Mouse (Mus musculus): ENCODE measurements around the gene Cavin1.
"Not testable (repeated sequence)": the region's sequence is repeated elsewhere in the genome, so short reads cannot be mapped to it uniquely, and the experiment has no call there.

Gene Cavin1

DNA sequence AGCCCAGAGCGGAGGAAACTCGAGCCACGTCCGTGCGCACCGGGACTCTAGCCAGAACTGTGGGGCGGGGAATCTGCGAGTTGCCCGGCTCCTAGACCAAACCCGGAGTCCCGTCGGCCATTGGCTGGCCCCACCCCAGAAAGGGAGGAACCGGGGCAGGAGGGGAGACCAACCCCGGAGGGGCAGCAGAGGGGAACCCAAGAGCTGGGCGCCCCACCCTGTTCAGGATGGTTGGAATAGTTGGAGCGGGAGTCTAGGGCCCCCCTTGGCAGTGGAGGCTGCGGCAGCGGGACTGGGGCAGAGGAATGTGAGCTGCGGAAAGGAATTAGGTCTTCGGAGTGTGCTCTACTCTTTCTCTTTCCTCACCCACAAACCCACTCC is at the start of gene Cavin1:
Gene Cavin1 (minus strand): TSS at position 331 of the 381 bp plus-strand sequence.
- peak; percentile 52 to 63 for DNase-seq

DNA sequence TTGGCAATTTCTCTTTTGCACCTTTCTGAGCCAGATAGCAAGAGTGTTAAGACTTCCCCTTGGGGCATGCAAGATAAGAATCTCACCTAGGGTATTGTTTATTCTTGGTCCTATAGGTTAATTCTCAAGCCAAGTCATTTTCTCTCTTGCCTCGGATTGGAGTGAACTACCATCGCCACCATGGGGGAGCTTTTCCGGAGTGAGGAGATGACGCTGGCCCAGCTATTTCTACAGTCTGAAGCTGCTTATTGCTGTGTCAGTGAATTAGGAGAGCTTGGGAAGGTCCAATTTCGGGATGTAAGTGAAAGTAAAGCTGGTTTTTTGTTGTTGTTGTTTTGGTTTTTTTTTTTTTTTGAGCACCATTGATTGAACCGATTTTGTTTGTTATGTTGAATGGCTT is 41.0 kb upstream of the Cavin1 start:
- DNase-seq, result peak; percentile 33

- peak in 1 of 2 experiments; percentile 40 for DNase-seq
These were observed 39.4 kb upstream of the Cavin1 start for GRCm38 (mm10) chr11:101009888-101010784.

- peak; percentile 98 for DNase-seq
These were observed 38.6 kb upstream of the Cavin1 start, which contains the start of gene Atp6v0a1 for GRCm38 (mm10) chr11:101009046-101009887. Gene Atp6v0a1, plus strand, starts transcription at chr11:101009452.

- no peak for DNase-seq
These were observed 37.7 kb upstream of the Cavin1 start for GRCm38 (mm10) chr11:101008206-101009045.

GRCm38 (mm10) chr11:101003025-101003685 is 32.5 kb upstream of the Cavin1 start:
- no peak for DNase-seq

DNA sequence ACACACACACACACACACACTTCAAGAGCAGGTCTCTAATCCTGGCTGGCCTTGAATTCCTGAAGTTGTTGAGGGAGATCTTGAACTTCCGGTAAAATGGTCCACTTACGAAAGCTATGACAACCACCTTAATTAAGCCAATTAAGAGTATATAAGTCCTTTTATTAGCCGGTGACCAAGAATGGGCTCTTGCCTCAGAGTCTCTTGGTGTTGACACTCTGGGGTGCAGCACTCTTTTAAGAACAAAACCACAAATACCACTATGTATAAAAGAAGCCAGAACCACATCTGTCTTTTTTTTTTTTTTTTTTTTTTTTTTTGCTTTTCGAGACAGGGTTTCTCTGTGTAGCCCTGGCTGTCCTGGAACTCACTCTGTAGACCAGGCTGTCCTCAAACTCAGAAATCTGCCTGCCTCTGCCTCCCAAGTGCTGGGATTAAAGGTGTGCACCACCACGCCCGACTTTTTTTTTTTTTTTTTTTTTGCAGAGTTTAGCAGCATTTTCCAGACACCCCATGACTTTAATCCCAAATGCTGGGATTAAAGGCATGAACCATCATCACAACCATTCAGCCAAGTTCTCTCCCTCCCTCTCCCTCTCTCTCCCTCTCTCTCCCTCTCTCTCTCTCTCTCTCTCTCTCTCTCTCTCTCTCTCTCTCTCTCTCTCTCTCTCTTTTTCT is 31.3 kb upstream of the Cavin1 start:
- DNase-seq, result not testable (repeated sequence)

DNA sequence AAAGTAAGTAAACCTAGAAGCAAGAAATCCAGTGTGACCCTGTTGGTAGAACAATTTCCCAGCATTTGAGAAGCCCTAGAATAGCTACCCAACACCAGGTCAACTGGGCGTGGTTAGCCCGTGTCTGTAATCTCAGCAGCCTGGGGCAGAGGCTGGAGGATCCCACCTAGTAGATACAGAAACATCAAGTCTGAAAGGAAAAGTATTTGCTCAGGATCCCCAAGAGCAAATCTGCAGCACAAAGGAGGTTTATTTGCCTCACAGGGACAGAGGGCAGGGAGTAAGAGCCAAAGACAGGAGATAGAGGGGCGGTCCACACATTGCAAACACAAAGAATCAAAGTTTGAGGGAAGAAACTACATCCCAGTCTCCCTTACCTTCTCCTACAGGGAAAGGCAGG is 28.6 kb upstream of the Cavin1 start:
- DNase-seq, result no peak

DNA sequence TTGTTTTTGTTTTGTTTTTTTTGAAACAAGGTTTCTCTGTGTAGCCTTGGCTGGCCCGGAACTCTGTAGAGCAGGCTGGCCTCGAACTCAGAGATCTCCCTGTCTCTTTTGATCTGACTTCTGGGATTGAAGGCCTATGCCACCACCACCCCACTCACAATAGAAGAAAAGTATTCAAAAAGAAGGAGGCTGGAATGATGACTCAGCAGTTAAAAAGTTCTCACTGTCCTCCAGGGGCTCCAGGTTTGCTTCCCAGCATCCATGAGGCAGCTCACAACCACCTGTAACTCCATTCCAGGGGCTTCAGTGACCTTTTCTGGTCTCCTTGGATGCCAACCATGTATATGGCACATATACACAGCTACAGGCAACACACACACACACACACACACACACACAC is 28.1 kb upstream of the Cavin1 start:
- DNase-seq, result no peak

GRCm38 (mm10) chr11:100996501-100996900 is 25.8 kb upstream of the Cavin1 start:
- no peak for DNase-seq

DNA sequence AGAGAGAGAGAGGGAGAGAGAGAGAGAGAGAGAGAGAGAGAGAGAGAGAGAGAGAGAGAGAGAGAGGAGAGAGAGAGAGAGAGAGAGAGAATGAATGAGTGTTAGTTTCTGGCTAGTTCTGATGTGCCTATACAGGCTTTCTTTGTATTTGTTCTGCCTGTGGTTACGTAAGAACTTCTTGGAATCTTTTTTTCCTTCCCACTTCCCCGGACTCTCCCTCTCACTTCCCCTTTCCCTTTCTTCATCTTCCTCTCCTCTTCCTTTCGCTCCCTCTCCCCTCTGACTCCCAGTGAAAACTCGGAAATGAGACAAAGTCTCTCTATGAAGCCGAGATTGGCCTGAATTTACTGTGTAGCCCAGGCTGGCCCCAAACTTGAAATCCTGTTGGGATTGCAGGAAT is 24.0 kb upstream of the Cavin1 start:
- DNase-seq, result no peak

GRCm38 (mm10) chr11:100994233-100994632 is 23.5 kb upstream of the Cavin1 start:
- DNase-seq, result no peak

- DNase-seq, result no peak
These were observed 22.8 kb upstream of the Cavin1 start for GRCm38 (mm10) chr11:100993437-100993836.

DNA sequence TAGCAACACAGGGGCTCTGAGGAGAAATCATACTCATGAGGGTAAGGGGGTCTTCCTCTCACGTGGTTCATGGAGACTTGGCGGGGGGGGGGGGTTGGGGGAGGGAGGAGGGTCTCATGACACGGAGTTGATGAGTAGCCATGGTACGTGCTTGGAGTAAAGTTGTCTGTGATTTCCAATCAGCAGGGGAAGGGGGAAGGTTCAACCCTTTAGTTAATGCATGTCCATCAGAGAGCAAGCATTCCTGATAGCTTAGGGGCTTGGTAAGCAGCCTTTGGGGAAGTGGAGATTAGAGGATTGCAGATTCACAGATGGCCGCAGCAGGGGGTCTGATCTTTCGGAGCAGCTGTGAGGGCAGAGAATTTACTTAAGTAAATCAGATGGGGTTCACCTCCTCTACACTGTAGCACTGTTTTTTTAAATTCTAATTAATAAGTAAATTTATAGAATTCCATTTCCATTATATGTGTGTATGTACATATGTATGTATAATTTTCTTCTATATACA is 20.4 kb upstream of the Cavin1 start:
- peak in 1 of 2 experiments; percentile 32 for DNase-seq

GRCm38 (mm10) chr11:100989666-100990065 is 19.0 kb upstream of the Cavin1 start:
- DNase-seq, result no peak

DNA sequence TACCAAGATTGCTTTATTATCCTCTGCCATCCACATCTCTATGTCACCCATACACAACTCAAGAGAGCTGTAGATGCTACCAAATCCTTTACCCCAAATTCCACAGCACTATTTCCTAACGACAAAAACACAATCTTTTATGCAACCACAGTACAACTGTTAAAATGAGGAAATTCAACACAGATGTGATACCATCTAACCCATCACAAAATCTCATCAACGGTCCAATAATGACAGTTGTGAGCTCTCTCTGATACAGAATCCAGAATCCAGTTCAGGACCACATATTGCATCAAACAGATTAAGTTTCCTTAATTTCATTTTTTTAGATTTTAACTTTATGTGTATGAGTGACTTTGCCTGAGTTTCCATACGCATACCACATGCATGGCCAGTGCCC is 18.0 kb upstream of the Cavin1 start:
- no peak for DNase-seq

DNA sequence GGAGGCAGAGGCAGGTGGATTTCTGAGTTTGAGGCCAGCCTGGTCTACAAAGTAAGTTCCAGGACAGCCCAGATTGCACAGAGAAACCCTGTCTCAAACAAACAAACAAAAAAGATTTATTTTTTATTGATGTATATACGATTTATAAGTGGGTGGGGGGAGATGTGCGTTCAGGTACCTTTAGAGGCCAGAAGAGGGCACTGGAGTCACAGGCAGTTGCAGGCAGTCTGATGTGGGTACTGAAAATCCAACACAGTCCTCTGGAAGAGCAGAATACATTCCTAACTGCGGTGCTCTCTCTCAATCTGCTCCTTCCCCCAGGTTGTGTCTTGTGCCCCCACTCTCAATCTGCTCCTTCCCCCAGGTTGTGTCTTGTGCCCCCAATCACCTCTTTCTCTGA is 14.9 kb upstream of the Cavin1 start:
- DNase-seq, result no peak

DNA sequence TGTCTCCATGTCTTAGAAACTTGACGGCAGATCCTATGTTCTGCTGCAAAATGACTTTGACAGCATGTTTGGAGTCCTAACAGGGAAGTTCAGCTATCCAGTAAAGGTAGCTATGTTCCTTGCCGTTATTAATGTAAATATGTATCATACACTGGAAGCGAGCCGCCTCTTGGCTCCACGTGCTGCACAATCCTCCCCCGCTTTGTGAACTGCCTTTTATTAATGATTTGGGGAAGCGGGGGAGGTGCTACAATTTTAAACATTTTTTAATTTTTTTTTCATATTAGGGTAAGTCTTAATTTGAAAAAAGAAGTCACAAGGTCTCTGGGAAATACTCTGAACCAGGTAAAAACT is 13.1 kb upstream of the Cavin1 start:
- no peak for DNase-seq

DNA sequence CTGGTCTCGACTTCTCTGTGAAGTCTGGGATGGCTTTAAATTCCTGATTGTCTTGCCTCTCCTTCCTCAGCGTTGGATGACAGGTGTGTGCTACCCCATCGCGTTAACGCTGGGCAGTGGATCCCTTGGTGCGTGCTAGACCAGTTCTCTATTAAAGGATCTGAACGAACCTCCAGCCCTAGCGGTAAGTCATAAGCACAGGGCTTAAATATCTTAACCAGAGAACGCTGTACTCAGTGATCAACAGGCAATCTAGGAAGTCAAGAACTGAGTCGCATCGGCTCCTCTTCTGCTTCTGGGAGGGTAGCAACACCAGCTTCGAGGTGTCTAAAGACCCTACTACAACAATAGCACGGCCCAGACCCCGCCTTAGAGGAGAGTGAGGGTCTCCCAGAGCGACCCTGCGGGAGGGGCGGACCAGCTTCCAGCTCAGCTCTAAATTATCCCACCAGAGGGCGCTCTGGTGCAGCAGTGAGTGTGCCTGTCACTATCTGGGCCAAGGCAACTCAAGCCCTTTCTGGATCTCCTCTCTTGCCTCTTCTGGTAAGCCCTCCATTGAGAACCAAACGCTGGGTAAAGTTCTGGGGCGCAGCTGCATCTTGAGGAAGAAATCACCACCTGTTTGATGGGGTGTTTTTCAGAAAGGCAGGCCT is 12.6 kb upstream of the Cavin1 start:
- DNase-seq, result peak; percentile 79 to 82

DNA sequence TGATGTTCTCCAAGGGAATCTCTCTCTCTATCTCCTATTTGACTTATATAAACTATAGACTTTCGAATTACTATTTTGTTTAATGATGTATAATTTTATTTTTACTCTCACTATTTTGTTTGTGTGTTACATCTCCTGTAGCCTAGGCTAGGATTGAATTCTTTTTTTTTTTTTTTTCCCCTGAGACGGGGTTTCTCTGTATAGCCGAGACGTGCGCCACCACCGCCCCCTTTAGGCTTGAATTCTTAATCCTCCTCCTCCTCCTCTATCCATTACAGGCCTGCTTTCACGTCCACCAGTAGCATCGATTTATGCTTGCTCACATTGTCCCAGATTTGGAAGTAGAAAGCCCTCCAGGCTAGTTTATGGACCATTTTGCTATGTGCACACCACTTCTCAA is 11.4 kb upstream of the Cavin1 start:
- no peak for DNase-seq

DNA sequence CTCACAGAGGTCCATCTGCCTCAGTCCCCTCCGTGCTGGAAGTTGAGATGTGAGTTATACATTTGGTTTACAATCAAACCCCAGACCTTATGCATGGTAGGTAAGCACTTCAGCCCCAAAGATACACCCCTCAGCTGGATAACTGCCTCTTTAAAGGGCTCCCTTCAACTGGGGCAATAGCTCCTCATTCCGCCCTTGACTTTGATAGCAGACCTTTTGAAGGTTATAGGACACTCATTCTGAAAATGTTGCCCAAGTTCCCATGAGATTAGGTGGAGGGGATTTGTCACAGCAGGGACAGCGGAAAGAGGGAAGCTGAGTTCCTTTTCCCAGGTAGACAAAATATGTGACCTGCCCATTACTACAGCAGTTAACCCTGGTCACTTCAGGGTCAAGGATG is 10.5 kb upstream of the Cavin1 start:
- no peak for DNase-seq
